17 mouse cellular contexts compared by ENCODE assay signal in the genomic region with DNA sequence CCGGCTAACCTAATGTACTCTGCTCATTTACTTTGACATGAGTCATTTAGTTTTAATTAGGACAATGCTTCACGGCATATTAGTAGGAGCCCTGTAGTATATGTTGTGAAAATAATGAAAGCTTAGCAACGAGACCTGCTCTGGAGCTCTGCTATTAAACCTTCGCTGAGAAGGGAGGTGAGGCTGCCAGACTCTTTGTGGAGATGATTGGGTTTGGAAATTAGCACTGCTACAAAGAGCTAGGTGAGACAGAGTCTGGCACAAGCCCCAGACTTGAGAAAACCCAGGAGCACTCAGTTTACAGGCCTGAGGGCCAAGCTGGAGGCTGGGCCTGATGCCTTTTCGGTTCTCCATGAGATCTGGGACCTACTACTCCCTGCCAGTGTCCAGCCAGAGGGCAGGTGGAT.
DNase-seq lines count a peak whose midpoint lies in the region; ATAC-seq and TF ChIP-seq lines count a peak whose summit lies in the region.
"Had no signal": no experiment of that assay in that cellular context is flagged by ENCODE, and none has a peak within 500 bp of the region (broad histone marks: within the 10 kb centered on the region; RNA-seq: fewer than 3 reads in every experiment).

No protein-coding gene starts in this region.

- no peaks in the 10 kb centered on the region for H3K36me3 ChIP-seq in forebrain, embryonic 11.5 days (ENCODE audit: control insufficient read depth, insufficient read depth, low read length)
- H3K36me3 ChIP-seq in forebrain, embryonic 10.5 days (replicated peaks) = no peaks in the 10 kb centered on the region
- no peaks in the 10 kb centered on the region for H3K36me3 ChIP-seq in forebrain, postnatal 0 days (ENCODE audit: insufficient read depth)
- H3K36me3 ChIP-seq: G1E; limb, embryonic 15.5 days; midbrain, embryonic 15.5 days; neural tube, embryonic 12.5 days had no signal

- H3K4me2 ChIP-seq in forebrain, embryonic 11.5 days (ENCODE audit: low read depth, low read length, severe bottlenecking) = no peak overlapping the region
- H3K4me2 ChIP-seq in forebrain, postnatal 0 days (ENCODE audit: low read depth) = no peak overlapping the region
- H3K4me2 ChIP-seq: limb, embryonic 15.5 days; midbrain, embryonic 15.5 days; neural tube, embryonic 12.5 days had no signal

- no peaks in the 10 kb centered on the region for H3K4me1 ChIP-seq in forebrain, embryonic 11.5 days (replicated peaks; ENCODE audit: control insufficient read depth, insufficient read depth, low read length)
- peaks cover 13% of the 10 kb centered on the region; the same call in 1 of the 2 replicates for H3K4me1 ChIP-seq in forebrain, embryonic 10.5 days
- H3K4me1 ChIP-seq in forebrain, postnatal 0 days (ENCODE audit: insufficient read depth) = peaks cover 7% of the 10 kb centered on the region; the same call in 1 of the 2 replicates
- H3K4me1 ChIP-seq: limb, embryonic 15.5 days; neural tube, embryonic 12.5 days had no signal

- no peak overlapping the region for H3K27ac ChIP-seq in forebrain, embryonic 11.5 days (ENCODE audit: low read depth, low read length)
- H3K27ac ChIP-seq in forebrain, embryonic 10.5 days = no peak overlapping the region
- no peak overlapping the region for H3K27ac ChIP-seq in forebrain, postnatal 0 days (ENCODE audit: low read depth, low read length)
- H3K27ac ChIP-seq: heart, adult 2 months; limb, embryonic 15.5 days; midbrain, embryonic 15.5 days; neural tube, embryonic 12.5 days had no signal

- H3K4me3 ChIP-seq in forebrain, embryonic 11.5 days (ENCODE audit: low read depth, low read length) = no peak overlapping the region
- no peak overlapping the region for H3K4me3 ChIP-seq in forebrain, embryonic 10.5 days
- no peak overlapping the region for H3K4me3 ChIP-seq in forebrain, postnatal 0 days (ENCODE audit: low read depth, low read length)
- H3K4me3 ChIP-seq: heart, adult 2 months; limb, embryonic 15.5 days; midbrain, embryonic 15.5 days; neural tube, embryonic 12.5 days had no signal

- ATAC-seq in forebrain, embryonic 11.5 days (replicated peaks; ENCODE audit: low FRiP score) = peak; percentile 53; the same call in 1 of the 2 replicates
- peak; percentile 55; the same call in 1 of the 2 replicates for ATAC-seq in forebrain, postnatal 0 days
- ATAC-seq in erythroid progenitor cell, adult 5-6 weeks (replicated peaks; ENCODE audit: low FRiP score, poor library complexity, severe bottlenecking) = no peak
- ATAC-seq in activated CD4-positive, CD25-positive, alpha-beta regulatory T cell, adult 4 months = no peak
- ATAC-seq: midbrain, embryonic 15.5 days had no signal

- no peak overlapping the region for H3K9ac ChIP-seq in forebrain, embryonic 11.5 days (ENCODE audit: low read length)
- H3K9ac ChIP-seq in forebrain, postnatal 0 days = no peak overlapping the region
- H3K9ac ChIP-seq: limb, embryonic 15.5 days; midbrain, embryonic 15.5 days; neural tube, embryonic 12.5 days had no signal

- no peak for TF ChIP-seq CTCF in forebrain, postnatal 0 days (IDR thresholded peaks at IDR 0.05; ENCODE audit: low read depth)

- no peak for DNase-seq in forebrain, embryonic 11.5 days (ENCODE audit: low spot score)
- DNase-seq in forebrain, embryonic 10.5 days (ENCODE audit: extremely low spot score, low spot score) = no peak
- peak; percentile 5 for DNase-seq in retina, embryonic 14.5 days (ENCODE audit: low spot score)
- no peak for DNase-seq in retina, postnatal 1 day
- DNase-seq in forebrain, postnatal 0 days = peak; percentile 34
- no peak for DNase-seq in lung, postnatal 4 days
- DNase-seq: adrenal gland, postnatal 25 days; kidney, adult 2 months; lung, adult 2 months; right cerebral cortex, postnatal 25 days had no signal

- no peaks in the 10 kb centered on the region for H3K27me3 ChIP-seq in forebrain, embryonic 11.5 days (ENCODE audit: control insufficient read depth, insufficient read depth, low read length)
- H3K27me3 ChIP-seq in forebrain, embryonic 10.5 days (ENCODE audit: poor library complexity, severe bottlenecking) = 0 out of 2 replicates have a peak, but pooled peaks cover 8% of the 10 kb centered on the region
- no peaks in the 10 kb centered on the region for H3K27me3 ChIP-seq in forebrain, postnatal 0 days (ENCODE audit: insufficient read depth, low read length)
- H3K27me3 ChIP-seq: limb, embryonic 15.5 days; midbrain, embryonic 15.5 days; neural tube, embryonic 12.5 days had no signal

- no peaks in the 10 kb centered on the region for H3K9me3 ChIP-seq in forebrain, embryonic 11.5 days (ENCODE audit: control insufficient read depth, low read length)
- no peaks in the 10 kb centered on the region for H3K9me3 ChIP-seq in forebrain, embryonic 10.5 days
- no peaks in the 10 kb centered on the region for H3K9me3 ChIP-seq in forebrain, postnatal 0 days (ENCODE audit: low read length)
- H3K9me3 ChIP-seq: G1E; limb, embryonic 15.5 days; midbrain, embryonic 15.5 days; neural tube, embryonic 12.5 days had no signal

- 63% methylated on average over 5 of the region's 5 CpGs for WGBS in forebrain, embryonic 11.5 days
- 79% methylated on average over 5 of the region's 5 CpGs for WGBS in forebrain, embryonic 10.5 days
- WGBS in forebrain, postnatal 0 days = 25% methylated on average over 5 of the region's 5 CpGs

Comparison
In these comparisons a context has a peak if more than half of its experiments do, and no peak if none do; other contexts are left out.
1. DNase-seq: peak in retina, embryonic 14.5 days (single experiment) and forebrain, postnatal 0 days (single experiment); none in forebrain, embryonic 11.5 days (single experiment), forebrain, embryonic 10.5 days (single experiment), retina, postnatal 1 day (single experiment) and lung, postnatal 4 days (0 of 2).
2. ATAC-seq: peak in forebrain, embryonic 11.5 days (single experiment) and forebrain, postnatal 0 days (single experiment); none in erythroid progenitor cell, adult 5-6 weeks (single experiment) and activated CD4-positive, CD25-positive, alpha-beta regulatory T cell, adult 4 months (single experiment).